Mouse (Mus musculus): ENCODE measurements around the gene Ube2r2. TPM values are rescaled to one million over a fixed set of nuclear protein-coding genes. Genes with fewer than 3 reads are reported as not detected.
A peak's percentile ranks its signal among the peaks of the same experiment; 100 is the strongest.

Ube2r2 gene
- polyA plus RNA-seq, 1 experiment from 2014 or later: 49.2 TPM

GRCm38 (mm10) chr4:41174631-41175030, 39.1 kb downstream of the Ube2r2 start:
- 81% methylated on average over 2 of the region's 2 CpGs for WGBS
- H3K9me3 ChIP-seq (ENCODE audit: control insufficient read depth, low read length): no peaks in the 10 kb centered on the region
- no peak for ATAC-seq (replicated peaks; ENCODE audit: low FRiP score)
- no peaks in the 10 kb centered on the region; the same call in none of the 2 replicates for H3K36me3 ChIP-seq (ENCODE audit: control insufficient read depth, insufficient read depth, low read length)
- no peak overlapping the region for H3K27ac ChIP-seq (ENCODE audit: low read depth, low read length)
- no peak overlapping the region for H3K4me3 ChIP-seq (ENCODE audit: low read depth, low read length)
- no peak overlapping the region for H3K4me2 ChIP-seq
- no peaks in the 10 kb centered on the region; the same call in 1 of the 2 replicates for H3K4me1 ChIP-seq (replicated peaks; ENCODE audit: control insufficient read depth, insufficient read depth, low read length)
- H3K27me3 ChIP-seq (replicated peaks; ENCODE audit: control insufficient read depth, insufficient read depth, low read length): no peaks in the 10 kb centered on the region
- no peak for DNase-seq (ENCODE audit: low spot score)
- no peak overlapping the region for H3K9ac ChIP-seq (ENCODE audit: low read depth, low read length)

- Histone ChIP-seq H3K27ac (ENCODE audit: low read depth, low read length) (no peak overlapping the region), H3K27me3 (replicated peaks; ENCODE audit: control insufficient read depth, insufficient read depth, low read length) (no peaks in the 10 kb centered on the region), H3K9ac (ENCODE audit: low read depth, low read length) (no peak overlapping the region), H3K36me3 (ENCODE audit: control insufficient read depth, insufficient read depth, low read length) (peaks cover 8% of the 10 kb centered on the region), H3K4me2 (no peak overlapping the region), H3K4me1 (replicated peaks; ENCODE audit: control insufficient read depth, insufficient read depth, low read length) (no peaks in the 10 kb centered on the region; the same call in 1 of the 2 replicates), H3K4me3 (ENCODE audit: low read depth, low read length) (no peak overlapping the region), H3K9me3 (ENCODE audit: control insufficient read depth, low read length) (no peaks in the 10 kb centered on the region)
- DNase-seq (ENCODE audit: low spot score) (no peak), ATAC-seq (replicated peaks; ENCODE audit: low FRiP score) (no peak; the same call in 1 of the 2 replicates)
- 71% methylated on average over 15 of the region's 15 CpGs for WGBS
Measured at GRCm38 (mm10) chr4:41179825-41180725, 44.5 kb downstream of the Ube2r2 start.

- ATAC-seq (replicated peaks; ENCODE audit: low FRiP score) (no peak), DNase-seq (ENCODE audit: low spot score) (no peak)
- no peak overlapping the region for H3K4me2 ChIP-seq
- no peak overlapping the region for H3K9ac ChIP-seq (ENCODE audit: low read depth, low read length)
- peaks cover 10% of the 10 kb centered on the region for H3K4me1 ChIP-seq (replicated peaks; ENCODE audit: control insufficient read depth, insufficient read depth, low read length)
- H3K27me3 ChIP-seq (replicated peaks; ENCODE audit: control insufficient read depth, insufficient read depth, low read length): no peaks in the 10 kb centered on the region
- peaks cover 29% of the 10 kb centered on the region for H3K36me3 ChIP-seq (ENCODE audit: control insufficient read depth, insufficient read depth, low read length)
- no peaks in the 10 kb centered on the region for H3K9me3 ChIP-seq (ENCODE audit: control insufficient read depth, low read length)
- no peak overlapping the region for H3K4me3 ChIP-seq (ENCODE audit: low read depth, low read length)
- WGBS: 83% methylated on average over 2 of the region's 2 CpGs
- no peak overlapping the region for H3K27ac ChIP-seq (ENCODE audit: low read depth, low read length)
Measured at GRCm38 (mm10) chr4:41189809-41190208, 54.3 kb downstream of the Ube2r2 start.

- H3K27ac ChIP-seq (ENCODE audit: low read depth, low read length): peak overlapping the region; percentile 59; the same call in 1 of the 2 replicates
Measured at GRCm38 (mm10) chr4:41192544-41193512, 57.3 kb downstream of the Ube2r2 start.

GRCm38 (mm10) chr4:41195328-41195727, 59.8 kb downstream of the Ube2r2 start:
- no peaks in the 10 kb centered on the region for H3K27me3 ChIP-seq (replicated peaks; ENCODE audit: control insufficient read depth, insufficient read depth, low read length)
- H3K36me3 ChIP-seq (ENCODE audit: control insufficient read depth, insufficient read depth, low read length): peaks cover 66% of the 10 kb centered on the region
- H3K4me1 ChIP-seq (replicated peaks; ENCODE audit: control insufficient read depth, insufficient read depth, low read length): peaks cover 10% of the 10 kb centered on the region
- WGBS: 91% methylated on average over 15 of the region's 15 CpGs
- no peak overlapping the region for H3K27ac ChIP-seq (ENCODE audit: low read depth, low read length)
- no peaks in the 10 kb centered on the region for H3K9me3 ChIP-seq (ENCODE audit: control insufficient read depth, low read length)
- no peak overlapping the region for H3K4me3 ChIP-seq (ENCODE audit: low read depth, low read length)
- H3K4me2 ChIP-seq: no peak overlapping the region
- no peak overlapping the region for H3K9ac ChIP-seq (ENCODE audit: low read depth, low read length)
- no peak for ATAC-seq (replicated peaks; ENCODE audit: low FRiP score)
- DNase-seq (ENCODE audit: low spot score): no peak

More at GRCm38 (mm10) chr4:41192544-41193512, 57.3 kb downstream of the Ube2r2 start:
- H3K4me3 ChIP-seq (ENCODE audit: low read depth, low read length): no peak overlapping the region
- no peaks in the 10 kb centered on the region for H3K27me3 ChIP-seq (replicated peaks; ENCODE audit: control insufficient read depth, insufficient read depth, low read length)
- DNase-seq (ENCODE audit: low spot score) (no peak), ATAC-seq (replicated peaks; ENCODE audit: low FRiP score) (0 out of 2 replicates have a peak, but pooled peaks have one; percentile 29)
- H3K4me1 ChIP-seq (replicated peaks; ENCODE audit: control insufficient read depth, insufficient read depth, low read length): peaks cover 10% of the 10 kb centered on the region
- no peak overlapping the region; the same call in 1 of the 2 replicates for H3K4me2 ChIP-seq
- H3K9ac ChIP-seq (ENCODE audit: low read depth, low read length): no peak overlapping the region
- no peaks in the 10 kb centered on the region for H3K9me3 ChIP-seq (ENCODE audit: control insufficient read depth, low read length)
- peaks cover 53% of the 10 kb centered on the region for H3K36me3 ChIP-seq (ENCODE audit: control insufficient read depth, insufficient read depth, low read length)
- WGBS: 44% methylated on average over 14 of the region's 14 CpGs

- no peak for DNase-seq (ENCODE audit: low spot score)
- H3K4me1 ChIP-seq (replicated peaks; ENCODE audit: control insufficient read depth, insufficient read depth, low read length): peaks cover 8% of the 10 kb centered on the region
- no peak overlapping the region for H3K4me2 ChIP-seq
- no peak overlapping the region for H3K27ac ChIP-seq (ENCODE audit: low read depth, low read length)
- peaks cover 73% of the 10 kb centered on the region for H3K36me3 ChIP-seq (ENCODE audit: control insufficient read depth, insufficient read depth, low read length)
- H3K9me3 ChIP-seq (ENCODE audit: control insufficient read depth, low read length): no peaks in the 10 kb centered on the region
- H3K27me3 ChIP-seq (replicated peaks; ENCODE audit: control insufficient read depth, insufficient read depth, low read length): no peaks in the 10 kb centered on the region
- 79% methylated on average over 3 of the region's 3 CpGs for WGBS
- H3K4me3 ChIP-seq (ENCODE audit: low read depth, low read length): no peak overlapping the region
- H3K9ac ChIP-seq (ENCODE audit: low read depth, low read length): no peak overlapping the region
- no peak for ATAC-seq (replicated peaks; ENCODE audit: low FRiP score)
Measured at GRCm38 (mm10) chr4:41196861-41197610, 61.5 kb downstream of the Ube2r2 start.

- no peaks in the 10 kb centered on the region for H3K9me3 ChIP-seq (ENCODE audit: control insufficient read depth, low read length)
- H3K27ac ChIP-seq (ENCODE audit: low read depth, low read length): no peak overlapping the region
- H3K4me3 ChIP-seq (ENCODE audit: low read depth, low read length): no peak overlapping the region
- 90% methylated on average over 8 of the region's 8 CpGs for WGBS
- no peaks in the 10 kb centered on the region for H3K4me1 ChIP-seq (replicated peaks; ENCODE audit: control insufficient read depth, insufficient read depth, low read length)
- no peaks in the 10 kb centered on the region for H3K27me3 ChIP-seq (replicated peaks; ENCODE audit: control insufficient read depth, insufficient read depth, low read length)
- peaks cover 80% of the 10 kb centered on the region for H3K36me3 ChIP-seq (ENCODE audit: control insufficient read depth, insufficient read depth, low read length)
- no peak overlapping the region for H3K9ac ChIP-seq (ENCODE audit: low read depth, low read length)
- DNase-seq (ENCODE audit: low spot score) (no peak), ATAC-seq (replicated peaks; ENCODE audit: low FRiP score) (no peak)
- no peak overlapping the region for H3K4me2 ChIP-seq
Measured at GRCm38 (mm10) chr4:41202135-41202534, 66.6 kb downstream of the Ube2r2 start.

GRCm38 (mm10) chr4:41205751-41206150, 70.2 kb downstream of the Ube2r2 start:
- DNase-seq (ENCODE audit: low spot score) (no peak), ATAC-seq (replicated peaks; ENCODE audit: low FRiP score) (no peak)
- Histone ChIP-seq H3K27me3 (replicated peaks; ENCODE audit: control insufficient read depth, insufficient read depth, low read length) (no peaks in the 10 kb centered on the region), H3K4me2 (no peak overlapping the region), H3K27ac (ENCODE audit: low read depth, low read length) (no peak overlapping the region), H3K9me3 (ENCODE audit: control insufficient read depth, low read length) (no peaks in the 10 kb centered on the region), H3K9ac (ENCODE audit: low read depth, low read length) (no peak overlapping the region), H3K36me3 (ENCODE audit: control insufficient read depth, insufficient read depth, low read length) (peaks cover 80% of the 10 kb centered on the region), H3K4me1 (replicated peaks; ENCODE audit: control insufficient read depth, insufficient read depth, low read length) (no peaks in the 10 kb centered on the region), H3K4me3 (ENCODE audit: low read depth, low read length) (no peak overlapping the region)
- 75% methylated on average over 8 of the region's 8 CpGs for WGBS
